Mouse (Mus musculus): ENCODE results near the gene Pald1.
A peak's percentile ranks its signal among the peaks of the same experiment; 100 is the strongest.

Gene Pald1

GRCm38 (mm10) chr10:61369755-61370154 lies 13.6 kb downstream of the Pald1 start:
- DNase-seq (ENCODE audit: low spot score) = no peak

GRCm38 (mm10) chr10:61365902-61366301 lies 17.4 kb downstream of the Pald1 start:
- no peak for DNase-seq (ENCODE audit: low spot score)

- DNase-seq (ENCODE audit: low spot score) = no peak
Observed at GRCm38 (mm10) chr10:61364431-61364830, 18.9 kb downstream of the Pald1 start.

- DNase-seq (ENCODE audit: low spot score) = no peak
Observed at GRCm38 (mm10) chr10:61362992-61363391, 20.3 kb downstream of the Pald1 start.

- DNase-seq (ENCODE audit: low spot score) = no peak
Observed at GRCm38 (mm10) chr10:61362483-61362882, 20.8 kb downstream of the Pald1 start.

GRCm38 (mm10) chr10:61360667-61361066 lies 22.7 kb downstream of the Pald1 start:
- DNase-seq (ENCODE audit: low spot score) = no peak

GRCm38 (mm10) chr10:61359411-61359810 lies 23.9 kb downstream of the Pald1 start:
- DNase-seq (ENCODE audit: low spot score) = no peak

GRCm38 (mm10) chr10:61357658-61358057 lies 25.7 kb downstream of the Pald1 start:
- no peak for DNase-seq (ENCODE audit: low spot score)

- no peak for DNase-seq (ENCODE audit: low spot score)
Observed at GRCm38 (mm10) chr10:61356568-61356967, 26.8 kb downstream of the Pald1 start.

- no peak for DNase-seq (ENCODE audit: low spot score)
Observed at GRCm38 (mm10) chr10:61356095-61356494, 27.2 kb downstream of the Pald1 start.

GRCm38 (mm10) chr10:61355611-61356010 lies 27.7 kb downstream of the Pald1 start:
- DNase-seq (ENCODE audit: low spot score) = no peak

GRCm38 (mm10) chr10:61351216-61351615 lies 32.1 kb downstream of the Pald1 start:
- no peak for DNase-seq (ENCODE audit: low spot score)

GRCm38 (mm10) chr10:61346374-61346773 lies 37.0 kb downstream of the Pald1 start:
- no peak for DNase-seq (ENCODE audit: low spot score)

GRCm38 (mm10) chr10:61345179-61345578 lies 38.2 kb downstream of the Pald1 start:
- DNase-seq (ENCODE audit: low spot score) = no peak

- DNase-seq (ENCODE audit: low spot score) = peak; percentile 66
Observed at GRCm38 (mm10) chr10:61343950-61344349, 39.4 kb downstream of the Pald1 start.

- no peak for DNase-seq (ENCODE audit: low spot score)
Observed at GRCm38 (mm10) chr10:61342750-61343149, 40.6 kb downstream of the Pald1 start.

GRCm38 (mm10) chr10:61341557-61341956 lies 41.8 kb downstream of the Pald1 start:
- DNase-seq (ENCODE audit: low spot score) = peak; percentile 77

GRCm38 (mm10) chr10:61341045-61341444 lies 42.3 kb downstream of the Pald1 start:
- DNase-seq (ENCODE audit: low spot score) = no peak

GRCm38 (mm10) chr10:61340247-61340646 lies 43.1 kb downstream of the Pald1 start:
- DNase-seq (ENCODE audit: low spot score) = no peak

- DNase-seq (ENCODE audit: low spot score) = no peak
Observed at GRCm38 (mm10) chr10:61339216-61339615, 44.1 kb downstream of the Pald1 start.

- DNase-seq (ENCODE audit: low spot score) = peak; percentile 57
Observed at GRCm38 (mm10) chr10:61337665-61338064, 45.7 kb downstream of the Pald1 start.

- no peak for DNase-seq (ENCODE audit: low spot score)
Observed at GRCm38 (mm10) chr10:61336592-61336991, 46.7 kb downstream of the Pald1 start.

- DNase-seq (ENCODE audit: low spot score) = peak; percentile 83
Observed at GRCm38 (mm10) chr10:61336137-61336536, 47.2 kb downstream of the Pald1 start.

- no peak for DNase-seq (ENCODE audit: low spot score)
Observed at GRCm38 (mm10) chr10:61334545-61334944, 48.8 kb downstream of the Pald1 start.

- peak; percentile 86 for DNase-seq (ENCODE audit: low spot score)
Observed at GRCm38 (mm10) chr10:61331046-61331445, 52.3 kb downstream of the Pald1 start.

Data from layer of hippocampus, adult 11-12 months (tissue).